Mouse (Mus musculus): ENCODE data around the gene Pygo2. TPM values are rescaled to one million over a fixed set of nuclear protein-coding genes. Genes with fewer than 3 reads are reported as not detected.

Pygo2 gene
- polyA plus RNA-seq, 1 experiment from 2014 or later, result 35.5 TPM

DNA sequence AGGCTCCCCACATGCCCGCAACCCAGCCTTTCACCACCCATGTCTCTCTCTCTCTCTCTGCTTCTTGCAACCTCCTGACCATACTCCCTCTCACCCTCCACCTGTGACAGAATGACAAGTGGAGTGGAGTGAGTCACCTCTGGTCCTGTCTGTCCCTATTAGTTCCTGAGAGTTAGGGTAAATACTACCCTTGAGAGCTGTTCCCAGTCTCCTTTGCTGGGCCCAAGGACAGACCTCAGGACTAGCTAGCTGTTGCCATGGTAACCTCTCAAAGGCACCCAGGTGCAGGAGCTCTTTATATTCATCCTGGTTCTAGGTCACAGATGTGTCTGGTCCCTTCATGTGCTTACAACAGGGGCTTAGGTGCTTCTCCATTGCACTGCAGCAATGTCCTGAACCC lies 21.9 kb downstream of the Pygo2 start:
- H3K9me3 ChIP-seq (ENCODE audit: control insufficient read depth, low read length), result no peaks in the 10 kb centered on the region
- peaks cover 18% of the 10 kb centered on the region for H3K4me1 ChIP-seq (replicated peaks; ENCODE audit: control insufficient read depth, insufficient read depth, low read length)
- no peak for ATAC-seq (replicated peaks; ENCODE audit: low FRiP score)
- H3K27ac ChIP-seq (ENCODE audit: low read depth, low read length), result no peak overlapping the region
- H3K36me3 ChIP-seq (ENCODE audit: control insufficient read depth, insufficient read depth, low read length), result no peaks in the 10 kb centered on the region
- H3K9ac ChIP-seq (ENCODE audit: low read depth, low read length), result no peak overlapping the region
- no peak for DNase-seq (ENCODE audit: low spot score)
- H3K27me3 ChIP-seq (replicated peaks; ENCODE audit: control insufficient read depth, insufficient read depth, low read length), result no peaks in the 10 kb centered on the region
- H3K4me3 ChIP-seq (ENCODE audit: low read depth, low read length), result no peak overlapping the region
- H3K4me2 ChIP-seq, result no peak overlapping the region
- WGBS, result 76% methylated on average over 1 of the region's 1 CpGs

DNA sequence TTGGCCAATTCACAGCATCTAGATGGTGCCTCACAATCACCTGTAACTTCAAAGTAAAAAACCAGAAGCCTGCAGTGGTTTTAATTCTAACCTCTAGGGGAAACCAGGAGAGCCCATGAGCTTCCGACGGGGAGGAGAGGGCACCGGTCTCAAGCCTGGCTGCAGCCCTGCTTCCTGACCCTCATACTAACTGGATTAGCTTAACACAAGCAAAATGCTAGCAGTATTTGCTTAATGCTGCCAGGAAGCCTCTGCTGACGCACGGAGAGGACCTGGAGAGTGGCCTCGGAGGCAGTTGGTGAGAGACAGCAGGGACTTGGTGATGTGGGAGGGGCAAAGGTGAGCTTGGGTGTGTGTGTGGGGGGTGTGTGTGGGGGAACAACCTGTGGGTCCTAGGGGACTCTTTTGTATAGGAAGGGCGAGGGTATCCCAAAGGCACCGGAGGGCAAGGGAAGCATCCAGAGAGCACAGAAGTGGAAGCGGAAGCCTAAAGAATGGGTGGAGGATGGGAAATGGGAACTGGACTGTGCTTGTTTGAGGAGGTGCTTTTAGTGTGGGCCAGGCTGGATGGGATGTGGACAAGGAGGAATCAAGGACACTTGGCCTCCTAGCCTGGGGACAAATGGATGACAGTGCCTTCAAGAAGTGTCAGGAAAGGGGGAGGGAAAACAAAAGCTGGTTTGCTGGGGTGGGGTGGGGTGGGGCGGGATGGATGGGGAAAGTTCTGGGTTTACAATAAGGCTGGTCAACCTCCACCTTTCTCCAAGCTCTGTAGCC lies 24.6 kb downstream of the Pygo2 start, which contains the start of gene Pmvk:
Gene Pmvk, plus strand, starts transcription at position 141 of the 777 bp plus-strand sequence.
- Histone ChIP-seq H3K4me3 (ENCODE audit: low read depth, low read length) (no peak within 1 kb of the TSS), H3K4me1 (replicated peaks; ENCODE audit: control insufficient read depth, insufficient read depth, low read length) (peaks cover 17% of the 10 kb centered on the region), H3K27me3 (replicated peaks; ENCODE audit: control insufficient read depth, insufficient read depth, low read length) (no peaks in the 10 kb centered on the region), H3K27ac (ENCODE audit: low read depth, low read length) (no peak within 1 kb of the TSS), H3K36me3 (ENCODE audit: control insufficient read depth, insufficient read depth, low read length) (no peaks in the 10 kb centered on the region), H3K4me2 (no peak within 1 kb of the TSS), H3K9me3 (ENCODE audit: control insufficient read depth, low read length) (no peaks in the 10 kb centered on the region), H3K9ac (ENCODE audit: low read depth, low read length) (no peak within 1 kb of the TSS)
- no peak for ATAC-seq (replicated peaks; ENCODE audit: low FRiP score)
- DNase-seq (ENCODE audit: low spot score), result no peak
- 61% methylated on average over 10 of the region's 10 CpGs for WGBS

DNA sequence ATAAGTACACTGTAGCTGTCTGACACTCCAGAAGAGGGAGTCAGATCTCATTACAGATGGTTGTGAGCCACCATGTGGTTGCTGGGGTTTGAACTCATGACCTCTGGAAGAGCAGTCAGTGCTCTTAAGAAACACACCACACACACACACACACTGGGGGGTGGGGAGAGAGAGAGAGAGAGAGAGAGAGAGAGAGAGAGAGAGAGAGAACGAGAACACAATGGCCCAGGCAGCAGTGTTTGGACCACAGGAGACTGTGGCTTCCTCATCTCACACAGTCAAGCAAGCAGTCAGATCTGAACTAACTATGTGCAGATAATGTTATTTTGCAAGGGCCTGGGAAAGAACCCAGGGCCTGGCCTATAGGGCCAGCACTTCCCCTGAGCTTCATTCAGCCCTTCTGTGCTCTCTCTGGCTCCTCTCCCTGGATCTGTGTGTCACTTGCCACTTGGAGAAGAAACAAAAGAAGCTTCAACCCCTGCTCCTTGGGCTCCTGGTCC lies 25.8 kb downstream of the Pygo2 start:
- Histone ChIP-seq H3K4me2 (no peak overlapping the region), H3K9me3 (ENCODE audit: control insufficient read depth, low read length) (no peaks in the 10 kb centered on the region), H3K4me3 (ENCODE audit: low read depth, low read length) (no peak overlapping the region), H3K27ac (ENCODE audit: low read depth, low read length) (no peak overlapping the region), H3K9ac (ENCODE audit: low read depth, low read length) (no peak overlapping the region), H3K27me3 (replicated peaks; ENCODE audit: control insufficient read depth, insufficient read depth, low read length) (no peaks in the 10 kb centered on the region), H3K36me3 (ENCODE audit: control insufficient read depth, insufficient read depth, low read length) (no peaks in the 10 kb centered on the region), H3K4me1 (replicated peaks; ENCODE audit: control insufficient read depth, insufficient read depth, low read length) (peaks cover 19% of the 10 kb centered on the region)
- ATAC-seq (replicated peaks; ENCODE audit: low FRiP score) (no peak), DNase-seq (ENCODE audit: low spot score) (no peak)
- WGBS, result 55% methylated on average over 1 of the region's 1 CpGs

DNA sequence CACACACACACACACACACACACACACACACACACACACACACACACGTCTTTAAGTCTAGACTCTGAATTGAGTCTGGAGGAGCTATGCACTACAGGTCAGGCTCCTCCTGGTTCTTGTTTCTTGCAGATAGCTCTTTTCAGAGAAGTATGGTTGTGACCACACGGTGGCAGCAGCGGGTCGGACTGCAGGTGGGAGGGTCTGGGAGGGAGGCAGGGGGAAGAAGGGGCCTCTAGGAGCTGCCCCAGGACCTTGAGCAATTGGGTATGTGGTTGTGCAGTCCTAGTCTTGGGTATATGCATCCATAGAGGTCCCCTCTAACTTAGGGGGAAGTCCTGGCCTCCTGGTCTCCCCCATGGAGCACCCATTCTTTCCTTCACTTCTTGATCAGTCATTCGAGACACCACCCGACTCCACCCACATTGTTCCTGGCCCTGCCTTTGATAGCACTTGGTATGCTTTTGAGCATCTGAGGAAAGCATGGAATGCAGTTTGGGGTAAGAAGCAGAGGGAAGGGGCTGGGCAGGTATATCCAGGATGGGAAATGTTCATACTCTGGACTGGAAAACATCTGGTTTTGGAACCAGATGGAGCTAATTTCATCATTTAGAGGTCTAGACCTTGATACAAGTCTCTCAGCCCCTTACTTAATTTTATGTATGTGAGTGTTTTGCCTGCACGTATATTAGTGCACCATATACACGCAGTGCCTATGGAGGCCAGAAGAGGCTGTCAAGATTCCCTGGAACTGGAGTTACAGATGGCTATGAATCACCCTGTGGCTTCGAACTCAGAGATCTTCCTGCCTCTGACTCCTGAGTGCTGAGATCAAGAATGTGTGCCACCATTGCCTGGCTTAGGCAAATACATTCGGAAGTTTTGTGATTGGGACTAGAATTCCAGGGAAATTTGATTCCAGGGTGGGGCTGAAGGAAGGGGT lies 27.0 kb downstream of the Pygo2 start:
- Histone ChIP-seq H3K36me3 (ENCODE audit: control insufficient read depth, insufficient read depth, low read length) (no peaks in the 10 kb centered on the region), H3K27ac (ENCODE audit: low read depth, low read length) (no peak overlapping the region), H3K4me3 (ENCODE audit: low read depth, low read length) (no peak overlapping the region), H3K4me1 (replicated peaks; ENCODE audit: control insufficient read depth, insufficient read depth, low read length) (peaks cover 15% of the 10 kb centered on the region), H3K9me3 (ENCODE audit: control insufficient read depth, low read length) (no peaks in the 10 kb centered on the region), H3K27me3 (replicated peaks; ENCODE audit: control insufficient read depth, insufficient read depth, low read length) (no peaks in the 10 kb centered on the region), H3K9ac (ENCODE audit: low read depth, low read length) (no peak overlapping the region), H3K4me2 (peak overlapping the region; percentile 24)
- DNase-seq (ENCODE audit: low spot score) (peak; percentile 84), ATAC-seq (replicated peaks; ENCODE audit: low FRiP score) (peak; percentile 46)
- WGBS, result 38% methylated on average over 10 of the region's 10 CpGs

DNA sequence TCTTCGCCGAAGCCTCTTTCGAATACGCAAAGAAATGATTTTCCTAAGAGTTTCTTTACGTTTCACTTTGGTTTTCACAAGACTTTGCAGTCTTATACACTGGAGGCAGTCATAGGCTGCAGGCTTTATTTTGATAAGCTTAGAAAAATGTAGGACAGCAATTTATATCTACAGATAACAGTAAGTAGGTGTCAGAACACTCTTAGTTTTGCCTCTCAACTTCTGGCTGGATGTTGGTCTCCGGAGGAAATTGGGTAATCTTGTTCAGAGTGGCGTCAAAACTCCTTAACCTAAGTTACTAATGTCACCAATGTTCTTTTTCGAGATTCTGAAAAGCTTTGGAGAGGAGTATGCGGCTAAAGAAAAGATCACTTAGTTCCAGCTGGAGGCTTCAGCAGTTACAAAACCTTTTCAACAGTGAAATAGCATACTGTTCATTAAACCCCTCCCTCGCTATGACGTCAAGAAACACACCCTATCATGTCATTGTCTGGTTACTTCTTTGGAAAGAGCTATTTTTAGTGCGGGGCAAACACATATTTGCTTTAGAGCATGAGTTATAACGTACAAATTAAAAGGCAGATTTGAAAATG lies 28.5 kb downstream of the Pygo2 start:
- ATAC-seq (replicated peaks; ENCODE audit: low FRiP score), result peak; percentile 71
- no peak overlapping the region for H3K9ac ChIP-seq (ENCODE audit: low read depth, low read length)
- 50% methylated on average over 13 of the region's 13 CpGs for WGBS

DNA sequence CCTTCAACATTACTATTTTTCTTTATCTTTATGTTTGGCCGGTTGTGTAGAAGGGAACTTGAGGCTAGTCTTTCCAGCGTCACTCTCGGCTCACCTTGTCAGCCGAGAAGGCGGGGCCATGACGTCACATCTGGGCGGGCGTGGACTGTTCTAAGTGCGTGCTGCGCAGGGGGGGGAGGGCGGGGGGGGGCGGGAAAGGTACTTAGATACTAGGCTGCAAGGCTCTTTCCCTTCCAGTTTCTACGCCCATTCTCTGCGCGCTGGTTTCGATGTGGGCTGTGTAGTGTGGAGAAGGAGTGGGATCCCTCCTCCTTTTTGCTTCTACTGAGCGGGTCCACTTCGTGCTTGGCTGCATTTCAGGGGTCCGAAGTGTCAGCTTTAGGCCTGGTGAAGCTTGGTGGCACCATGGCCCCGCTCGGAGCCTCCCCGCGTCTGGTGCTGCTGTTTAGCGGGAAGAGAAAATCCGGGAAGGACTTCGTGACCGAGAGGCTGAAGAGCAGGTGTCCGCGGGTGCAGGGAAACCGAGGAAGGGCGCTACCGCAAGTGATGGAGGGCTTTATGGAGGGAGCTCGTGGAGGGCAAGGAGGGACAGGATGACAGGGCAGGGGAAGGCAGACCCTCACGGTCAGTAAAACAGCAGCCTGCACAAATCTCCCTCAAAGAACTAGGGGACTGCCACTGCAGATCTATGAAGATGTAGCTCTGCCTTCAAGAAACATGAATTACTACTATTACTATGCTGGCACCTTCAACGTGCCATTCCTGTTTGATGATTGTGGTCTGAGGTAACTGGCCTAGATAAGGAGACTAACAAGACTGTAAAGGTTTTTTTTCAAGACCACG lies 29.2 kb downstream of the Pygo2 start:
- Histone ChIP-seq H3K4me1 (replicated peaks; ENCODE audit: control insufficient read depth, insufficient read depth, low read length) (peaks cover 15% of the 10 kb centered on the region), H3K9ac (ENCODE audit: low read depth, low read length) (peak overlapping the region; percentile 79), H3K9me3 (ENCODE audit: control insufficient read depth, low read length) (no peaks in the 10 kb centered on the region), H3K36me3 (ENCODE audit: control insufficient read depth, insufficient read depth, low read length) (no peaks in the 10 kb centered on the region), H3K27ac (ENCODE audit: low read depth, low read length) (peak overlapping the region; percentile 77), H3K27me3 (replicated peaks; ENCODE audit: control insufficient read depth, insufficient read depth, low read length) (no peaks in the 10 kb centered on the region), H3K4me3 (ENCODE audit: low read depth, low read length) (peak overlapping the region; percentile 77), H3K4me2 (peak overlapping the region; percentile 87)
- peak; percentile 88 for ATAC-seq (replicated peaks; ENCODE audit: low FRiP score)
- peak; percentile 92 for DNase-seq (ENCODE audit: low spot score)
- WGBS, result under 1% methylated on average over 35 of the region's 36 CpGs

More for the DNA sequence above, 28.5 kb downstream of the Pygo2 start:
- Histone ChIP-seq H3K27me3 (replicated peaks; ENCODE audit: control insufficient read depth, insufficient read depth, low read length) (no peaks in the 10 kb centered on the region), H3K9me3 (ENCODE audit: control insufficient read depth, low read length) (no peaks in the 10 kb centered on the region), H3K36me3 (ENCODE audit: control insufficient read depth, insufficient read depth, low read length) (no peaks in the 10 kb centered on the region), H3K4me1 (replicated peaks; ENCODE audit: control insufficient read depth, insufficient read depth, low read length) (peaks cover 15% of the 10 kb centered on the region), H3K4me2 (peak overlapping the region; percentile 87), H3K27ac (ENCODE audit: low read depth, low read length) (peak overlapping the region; percentile 36), H3K4me3 (ENCODE audit: low read depth, low read length) (peak overlapping the region; percentile 77)
- DNase-seq (ENCODE audit: low spot score), result no peak

DNA sequence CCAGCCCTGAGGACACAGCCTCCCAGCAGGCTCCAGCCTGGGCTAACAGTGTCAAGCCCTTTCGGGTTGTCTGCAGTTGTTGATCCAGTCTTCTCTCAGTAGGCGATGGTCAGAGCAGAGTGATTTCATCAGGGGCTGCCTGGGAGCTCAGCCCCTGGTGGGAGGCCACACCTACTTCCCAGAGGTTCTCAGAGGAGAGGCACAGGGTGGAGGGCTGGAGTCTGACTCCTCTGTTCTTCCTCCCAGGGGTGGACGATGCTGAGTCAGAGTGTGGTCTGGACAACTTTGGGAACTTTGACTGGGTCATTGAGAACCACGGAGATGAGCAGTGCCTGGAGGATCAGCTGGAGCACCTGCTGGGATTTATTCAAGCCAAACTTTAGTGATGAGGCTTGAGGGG lies 38.3 kb downstream of the Pygo2 start:
- WGBS, result 59% methylated on average over 4 of the region's 4 CpGs
- Histone ChIP-seq H3K4me3 (ENCODE audit: low read depth, low read length) (no peak overlapping the region), H3K9ac (ENCODE audit: low read depth, low read length) (no peak overlapping the region), H3K4me1 (replicated peaks; ENCODE audit: control insufficient read depth, insufficient read depth, low read length) (no peaks in the 10 kb centered on the region; the same call in 1 of the 2 replicates), H3K27me3 (replicated peaks; ENCODE audit: control insufficient read depth, insufficient read depth, low read length) (no peaks in the 10 kb centered on the region), H3K36me3 (ENCODE audit: control insufficient read depth, insufficient read depth, low read length) (0 out of 2 replicates have a peak, but pooled peaks cover 5% of the 10 kb centered on the region), H3K9me3 (ENCODE audit: control insufficient read depth, low read length) (no peaks in the 10 kb centered on the region), H3K27ac (ENCODE audit: low read depth, low read length) (no peak overlapping the region), H3K4me2 (no peak overlapping the region)
- DNase-seq (ENCODE audit: low spot score) (no peak), ATAC-seq (replicated peaks; ENCODE audit: low FRiP score) (no peak)

Data from liver, embryonic 11.5 days (tissue).